Mouse (Mus musculus) stomach, postnatal 0 days (tissue): ENCODE data around the gene Olfr801.

Experiments used
- CTCF ChIP-seq: IDR thresholded peaks from 2 replicates; pipeline ENCODE4 v1.5.1; 2016; ENCODE audit warnings: antibody characterized with exemption, low read depth, mild to moderate bottlenecking, moderate library complexity
- EP300 ChIP-seq: optimal IDR thresholded peaks from 2 replicates; pipeline ENCODE3; 2016; ENCODE audit warnings: antibody characterized with exemption

DNA sequence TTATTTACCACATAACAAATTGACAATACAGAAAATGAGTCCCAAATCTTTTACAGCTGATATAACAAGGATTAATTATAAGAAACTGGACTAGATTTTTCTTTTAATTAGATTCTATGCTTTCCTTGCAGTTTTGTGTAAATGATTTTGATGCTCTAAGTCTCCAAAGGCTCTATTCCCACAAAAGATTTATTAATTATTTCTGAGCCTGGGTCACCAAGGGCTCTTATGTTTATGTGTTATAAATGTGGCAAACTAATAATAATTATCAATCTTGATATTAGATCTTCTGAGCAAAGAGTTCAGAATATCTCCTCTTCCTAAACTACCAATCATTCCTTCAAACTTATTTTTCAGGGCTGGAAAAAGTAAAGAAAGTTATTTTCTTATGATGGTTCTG is 16.3 kb downstream of the Olfr801 start, which contains the start of gene Olfr800:
- no peak for TF ChIP-seq CTCF
- TF ChIP-seq EP300: no peak
